Mouse (Mus musculus) midbrain, embryonic 13.5 days (tissue): ENCODE results near the gene Traf7. TPM values are rescaled to one million over a fixed set of nuclear protein-coding genes. Genes with fewer than 3 reads are reported as not detected.

Source experiments
- ATAC-seq: fragments of 200-750 bp; cut with Nextera tagmentation; 2 replicates; pipeline ENCODE4 v1.8.0; 2017; ENCODE audit warnings: mild to moderate bottlenecking, moderate TSS enrichment, moderate library complexity
- H3K27ac ChIP-seq: fragments of 300-500 bp; sonication (generic); 2 replicates; pipeline ENCODE4 v1.5.1; 2015; ENCODE audit warnings: inconsistent platforms, mild to moderate bottlenecking, moderate library complexity
- H3K27me3 ChIP-seq: fragments of 300-500 bp; sonication (generic); 2 replicates; pipeline ENCODE4 v1.6.1; 2015; ENCODE audit warnings: mild to moderate bottlenecking, inconsistent platforms
- H3K36me3 ChIP-seq: fragments of 300-500 bp; sonication (generic); 2 replicates; pipeline ENCODE4 v1.6.1; 2015; ENCODE audit warnings: mild to moderate bottlenecking, inconsistent platforms
- H3K4me1 ChIP-seq: fragments of 300-500 bp; sonication (generic); replicated peaks from 2 replicates; pipeline ENCODE4 v1.6.1; 2015; ENCODE audit warnings: inconsistent platforms
- H3K4me2 ChIP-seq: fragments of 300-500 bp; sonication (generic); replicated peaks from 2 replicates; pipeline ENCODE4 v1.6.1; 2015; ENCODE audit warnings: moderate library complexity, mild to moderate bottlenecking, inconsistent platforms
- H3K4me3 ChIP-seq: fragments of 300-500 bp; sonication (generic); replicated peaks from 2 replicates; pipeline ENCODE4 v1.5.1; 2015; ENCODE audit warnings: mild to moderate bottlenecking, inconsistent platforms
- H3K9ac ChIP-seq: fragments of 300-500 bp; sonication (generic); replicated peaks from 2 replicates; pipeline ENCODE4 v1.6.1; 2015; ENCODE audit warnings: mild to moderate bottlenecking, inconsistent platforms
- H3K9me3 ChIP-seq: fragments of 300-500 bp; sonication (generic); 2 replicates; pipeline ENCODE4 v1.6.1; 2016; ENCODE audit warnings: mild to moderate bottlenecking, inconsistent platforms
- WGBS: fragments of 180-500 bp; shearing (Covaris S2); methylation state at CpG from one replicate; pipeline ENCODE4 v1.1.7; 2015; 5-methylcytosine and 5-hydroxymethylcytosine counted together
- polyA plus RNA-seq: library from polyadenylated mRNA; unstranded; fragments of >200 nt; fragmentation: Nextera tagmentation; extraction: Ambion mirVana; gene quantifications from 2 replicates; pipeline ENCODE4 v1.2.1, GENCODE M21; 2015

The Traf7 gene
- polyA plus RNA-seq, 1 experiment from 2014 or later = 97.3 TPM

- Histone ChIP-seq H3K9me3 (no peaks in the 10 kb centered on the region), H3K4me3 (no peak overlapping the region), H3K4me2 (no peak overlapping the region), H3K9ac (no peak overlapping the region), H3K36me3 (peaks cover 95% of the 10 kb centered on the region), H3K27me3 (no peaks in the 10 kb centered on the region), H3K4me1 (peaks cover 10% of the 10 kb centered on the region), H3K27ac (no peak overlapping the region)
- WGBS = 26% methylated on average over 11 of the region's 11 CpGs
- no peak for ATAC-seq
These were observed 25.5 kb downstream of the Traf7 start for GRCm38 (mm10) chr17:24502208-24502607.

GRCm38 (mm10) chr17:24496026-24496425 lies 31.7 kb downstream of the Traf7 start:
- ATAC-seq = no peak
- no peak overlapping the region for H3K9ac ChIP-seq
- H3K9me3 ChIP-seq = no peaks in the 10 kb centered on the region
- H3K4me1 ChIP-seq = peaks cover 8% of the 10 kb centered on the region; the same call in 1 of the 2 replicates
- WGBS = 76% methylated on average over 1 of the region's 1 CpGs
- H3K27ac ChIP-seq = no peak overlapping the region
- H3K36me3 ChIP-seq = peaks cover 53% of the 10 kb centered on the region
- no peak overlapping the region for H3K4me3 ChIP-seq
- H3K4me2 ChIP-seq = no peak overlapping the region
- H3K27me3 ChIP-seq = no peaks in the 10 kb centered on the region

GRCm38 (mm10) chr17:24495443-24495842 lies 32.3 kb downstream of the Traf7 start:
- 74% methylated on average over 3 of the region's 3 CpGs for WGBS

GRCm38 (mm10) chr17:24494627-24495335 lies 33.0 kb downstream of the Traf7 start:
- Histone ChIP-seq H3K4me2 (no peak overlapping the region), H3K4me3 (no peak overlapping the region), H3K9me3 (no peaks in the 10 kb centered on the region), H3K27ac (no peak overlapping the region), H3K27me3 (no peaks in the 10 kb centered on the region), H3K4me1 (peaks cover 21% of the 10 kb centered on the region), H3K36me3 (peaks cover 41% of the 10 kb centered on the region), H3K9ac (no peak overlapping the region)
- 37% methylated on average over 2 of the region's 2 CpGs for WGBS
- no peak for ATAC-seq

More at GRCm38 (mm10) chr17:24495443-24495842, 32.3 kb downstream of the Traf7 start:
- H3K27me3 ChIP-seq = no peaks in the 10 kb centered on the region
- peaks cover 14% of the 10 kb centered on the region for H3K4me1 ChIP-seq
- no peak overlapping the region for H3K4me2 ChIP-seq
- H3K9me3 ChIP-seq = no peaks in the 10 kb centered on the region
- H3K36me3 ChIP-seq = peaks cover 47% of the 10 kb centered on the region
- no peak for ATAC-seq
- no peak overlapping the region for H3K4me3 ChIP-seq
- H3K27ac ChIP-seq = no peak overlapping the region
- H3K9ac ChIP-seq = no peak overlapping the region

GRCm38 (mm10) chr17:24490399-24490798 lies 37.3 kb downstream of the Traf7 start:
- H3K9ac ChIP-seq = peak overlapping the region; percentile 95; the same call in 1 of the 2 replicates
- ATAC-seq = no peak
- 57% methylated on average over 4 of the region's 4 CpGs for WGBS
- peak overlapping the region; percentile 90 for H3K4me3 ChIP-seq
- no peaks in the 10 kb centered on the region for H3K36me3 ChIP-seq
- H3K9me3 ChIP-seq = no peaks in the 10 kb centered on the region
- peaks cover 40% of the 10 kb centered on the region for H3K4me1 ChIP-seq
- peak overlapping the region; percentile 86 for H3K4me2 ChIP-seq
- H3K27me3 ChIP-seq = no peaks in the 10 kb centered on the region
- H3K27ac ChIP-seq = peak overlapping the region; percentile 97

- peak; percentile 53 for ATAC-seq
- H3K9me3 ChIP-seq = no peaks in the 10 kb centered on the region
- H3K4me3 ChIP-seq = peak overlapping the region; percentile 90
- peak overlapping the region; percentile 95 for H3K9ac ChIP-seq
- H3K27me3 ChIP-seq = no peaks in the 10 kb centered on the region
- no peaks in the 10 kb centered on the region for H3K36me3 ChIP-seq
- H3K4me2 ChIP-seq = peak overlapping the region; percentile 86
- 12% methylated on average over 19 of the region's 19 CpGs for WGBS
- H3K4me1 ChIP-seq = peaks cover 39% of the 10 kb centered on the region
- H3K27ac ChIP-seq = peak overlapping the region; percentile 97
These were observed 38.3 kb downstream of the Traf7 start for GRCm38 (mm10) chr17:24489265-24490030.

GRCm38 (mm10) chr17:24488662-24489264 lies 39.0 kb downstream of the Traf7 start:
- H3K27ac ChIP-seq = peak overlapping the region; percentile 97
- H3K27me3 ChIP-seq = no peaks in the 10 kb centered on the region
- under 1% methylated on average over 75 of the region's 81 CpGs for WGBS
- ATAC-seq = peak; percentile 81
- H3K4me3 ChIP-seq = peak overlapping the region; percentile 90
- H3K9ac ChIP-seq = peak overlapping the region; percentile 95
- H3K36me3 ChIP-seq = no peaks in the 10 kb centered on the region
- peaks cover 39% of the 10 kb centered on the region for H3K4me1 ChIP-seq
- peak overlapping the region; percentile 86 for H3K4me2 ChIP-seq
- no peaks in the 10 kb centered on the region for H3K9me3 ChIP-seq

GRCm38 (mm10) chr17:24488186-24488661 lies 39.5 kb downstream of the Traf7 start, which contains the start of gene Caskin1:
Gene Caskin1, plus strand, starts transcription at chr17:24488601.
- peak within 1 kb of the TSS; percentile 95 for H3K9ac ChIP-seq
- peak; percentile 78 for ATAC-seq

GRCm38 (mm10) chr17:24485090-24485860 lies 42.5 kb downstream of the Traf7 start:
- peak overlapping the region; percentile 52 for H3K9ac ChIP-seq
- no peaks in the 10 kb centered on the region for H3K9me3 ChIP-seq
- no peak for ATAC-seq
- 0 out of 2 replicates have a peak overlapping the region, but pooled peaks have one; percentile 15 for H3K4me2 ChIP-seq
- no peak overlapping the region for H3K4me3 ChIP-seq
- H3K36me3 ChIP-seq = no peaks in the 10 kb centered on the region
- peak overlapping the region; percentile 79 for H3K27ac ChIP-seq
- no peaks in the 10 kb centered on the region for H3K27me3 ChIP-seq
- peaks cover 28% of the 10 kb centered on the region for H3K4me1 ChIP-seq
- WGBS = 46% methylated on average over 11 of the region's 11 CpGs

More at GRCm38 (mm10) chr17:24488186-24488661, 39.5 kb downstream of the Traf7 start, which contains the start of gene Caskin1:
- H3K27ac ChIP-seq = peak within 1 kb of the TSS; percentile 97
- 1% methylated on average over 42 of the region's 45 CpGs for WGBS
- H3K36me3 ChIP-seq = no peaks in the 10 kb centered on the region
- H3K9me3 ChIP-seq = no peaks in the 10 kb centered on the region
- no peaks in the 10 kb centered on the region for H3K27me3 ChIP-seq
- H3K4me3 ChIP-seq = peak within 1 kb of the TSS; percentile 90
- peaks cover 39% of the 10 kb centered on the region for H3K4me1 ChIP-seq
- H3K4me2 ChIP-seq = peak within 1 kb of the TSS; percentile 86

- no peak overlapping the region for H3K27ac ChIP-seq
- H3K9me3 ChIP-seq = no peaks in the 10 kb centered on the region
- H3K4me1 ChIP-seq = peaks cover 22% of the 10 kb centered on the region
- no peaks in the 10 kb centered on the region for H3K27me3 ChIP-seq
- no peak for ATAC-seq
- 78% methylated on average over 3 of the region's 3 CpGs for WGBS
- no peaks in the 10 kb centered on the region for H3K36me3 ChIP-seq
- no peak overlapping the region for H3K4me3 ChIP-seq
- H3K4me2 ChIP-seq = no peak overlapping the region
- no peak overlapping the region for H3K9ac ChIP-seq
These were observed 44.2 kb downstream of the Traf7 start for GRCm38 (mm10) chr17:24483495-24483894.
